Mouse (Mus musculus): ENCODE measurements around the gene Nmnat2. TPM values are rescaled to one million over a fixed set of nuclear protein-coding genes. Genes with fewer than 3 reads are reported as not detected.

Nmnat2 gene
- polyA plus RNA-seq, 1 experiment from 2014 or later, result 1.3 TPM

DNA sequence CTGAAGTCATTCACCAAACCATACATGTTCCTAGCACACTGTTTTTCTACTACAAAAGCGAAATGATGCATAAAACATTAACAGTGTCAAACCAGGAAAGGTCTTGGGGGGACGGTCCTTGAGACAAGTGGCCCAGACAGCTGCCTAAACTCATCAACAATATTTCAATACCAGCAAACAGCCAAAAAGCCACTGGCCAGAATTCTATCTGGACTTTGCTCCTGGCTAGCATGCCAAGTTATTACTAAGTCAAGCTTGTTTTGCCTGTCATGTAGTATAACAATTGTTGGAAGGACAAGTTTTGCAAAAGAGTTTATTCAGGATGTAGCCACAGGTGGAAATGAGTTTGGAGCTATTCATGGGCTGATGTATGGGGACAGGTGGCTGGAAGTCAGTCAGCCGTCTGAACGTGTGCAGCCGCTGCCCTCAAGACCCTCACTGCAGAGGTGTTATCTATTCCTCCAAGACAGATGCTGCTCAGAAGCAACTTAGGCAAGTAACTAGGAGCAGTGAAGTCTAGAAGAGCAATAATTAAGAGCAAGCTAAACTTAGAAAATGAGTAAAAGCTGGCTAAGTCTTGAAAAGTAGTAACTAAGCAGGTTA, 202.3 kb downstream of the Nmnat2 start:
- Histone ChIP-seq H3K9ac (ENCODE audit: low read length) (no peak overlapping the region), H3K4me3 (ENCODE audit: low read depth, low read length) (no peak overlapping the region), H3K4me1 (replicated peaks; ENCODE audit: control insufficient read depth, insufficient read depth) (0 out of 2 replicates have a peak, but pooled peaks cover 2% of the 10 kb centered on the region), H3K36me3 (ENCODE audit: control insufficient read depth, insufficient read depth, low read length) (no peaks in the 10 kb centered on the region), H3K27ac (replicated peaks) (no peak overlapping the region), H3K27me3 (ENCODE audit: control insufficient read depth, insufficient read depth, low read length) (no peaks in the 10 kb centered on the region), H3K4me2 (replicated peaks; ENCODE audit: low read depth) (no peak overlapping the region), H3K9me3 (ENCODE audit: control insufficient read depth, low read length) (no peaks in the 10 kb centered on the region)
- TF ChIP-seq CTCF (IDR thresholded peaks at IDR 0.05; ENCODE audit: low read depth), result no peak
- TF ChIP-seq EP300 (optimal IDR thresholded peaks at IDR 0.05), result no peak
- no peak for ATAC-seq (ENCODE audit: low FRiP score, low TSS enrichment)
- 59% methylated on average over 5 of the region's 5 CpGs for WGBS
- DNase-seq (ENCODE audit: low spot score), result no peak

DNA sequence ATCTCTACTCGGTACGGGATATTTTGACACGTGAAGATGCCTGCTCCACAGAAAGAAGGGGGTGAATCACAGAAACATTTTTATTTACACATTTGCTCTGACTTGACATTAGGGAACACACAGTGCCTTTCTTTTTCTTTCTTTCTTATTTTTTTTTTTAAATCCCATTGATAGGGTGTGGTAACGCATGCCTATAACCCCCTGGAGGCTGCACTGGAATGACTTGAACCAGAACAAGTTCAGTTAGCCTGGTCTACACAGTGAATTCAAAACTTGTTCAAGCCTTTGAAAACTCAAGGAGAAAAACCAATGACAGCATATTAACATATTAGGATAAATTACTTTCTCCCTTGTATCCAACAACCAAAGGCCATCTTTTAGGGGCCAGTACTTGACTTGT, 204.3 kb downstream of the Nmnat2 start:
- H3K4me3 ChIP-seq (ENCODE audit: low read depth, low read length), result no peak overlapping the region
- no peaks in the 10 kb centered on the region for H3K27me3 ChIP-seq (ENCODE audit: control insufficient read depth, insufficient read depth, low read length)
- no peaks in the 10 kb centered on the region for H3K36me3 ChIP-seq (ENCODE audit: control insufficient read depth, insufficient read depth, low read length)
- no peak for TF ChIP-seq EP300 (optimal IDR thresholded peaks at IDR 0.05)
- TF ChIP-seq CTCF (IDR thresholded peaks at IDR 0.05; ENCODE audit: low read depth), result no peak
- H3K27ac ChIP-seq (replicated peaks), result no peak overlapping the region
- no peak overlapping the region for H3K9ac ChIP-seq (ENCODE audit: low read length)
- H3K9me3 ChIP-seq (ENCODE audit: control insufficient read depth, low read length), result no peaks in the 10 kb centered on the region
- 79% methylated on average over 4 of the region's 4 CpGs for WGBS
- DNase-seq (ENCODE audit: low spot score), result no peak
- no peak for ATAC-seq (ENCODE audit: low FRiP score, low TSS enrichment)
- no peak overlapping the region for H3K4me2 ChIP-seq (replicated peaks; ENCODE audit: low read depth)
- no peaks in the 10 kb centered on the region for H3K4me1 ChIP-seq (replicated peaks; ENCODE audit: control insufficient read depth, insufficient read depth)

DNA sequence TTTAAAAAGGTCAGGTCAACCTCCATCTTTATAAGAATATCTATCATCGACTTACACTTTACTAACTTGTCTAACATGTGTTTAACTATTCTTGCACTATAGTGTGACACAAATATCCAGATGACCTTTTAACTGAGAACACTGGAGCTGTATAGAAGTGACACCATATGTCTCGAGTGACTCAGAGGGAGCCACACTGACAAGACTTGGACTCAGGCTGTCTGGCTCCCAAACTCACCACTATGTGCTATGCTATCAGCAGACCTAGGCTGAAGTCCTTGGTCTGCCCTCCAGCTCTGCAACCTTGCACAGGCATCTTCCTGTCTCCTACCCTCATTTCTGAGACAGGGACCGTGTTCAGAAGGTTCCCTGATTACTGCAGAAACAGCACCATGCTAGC, 209.0 kb downstream of the Nmnat2 start:
- TF ChIP-seq CTCF (IDR thresholded peaks at IDR 0.05; ENCODE audit: low read depth) (no peak), EP300 (optimal IDR thresholded peaks at IDR 0.05) (no peak)
- Histone ChIP-seq H3K9ac (ENCODE audit: low read length) (no peak overlapping the region), H3K36me3 (ENCODE audit: control insufficient read depth, insufficient read depth, low read length) (no peaks in the 10 kb centered on the region), H3K4me3 (ENCODE audit: low read depth, low read length) (no peak overlapping the region), H3K27me3 (ENCODE audit: control insufficient read depth, insufficient read depth, low read length) (no peaks in the 10 kb centered on the region), H3K27ac (replicated peaks) (no peak overlapping the region), H3K4me1 (replicated peaks; ENCODE audit: control insufficient read depth, insufficient read depth) (no peaks in the 10 kb centered on the region), H3K9me3 (ENCODE audit: control insufficient read depth, low read length) (no peaks in the 10 kb centered on the region), H3K4me2 (replicated peaks; ENCODE audit: low read depth) (no peak overlapping the region)
- WGBS, result 73% methylated on average over 3 of the region's 3 CpGs
- no peak for ATAC-seq (ENCODE audit: low FRiP score, low TSS enrichment)
- DNase-seq (ENCODE audit: low spot score), result no peak

DNA sequence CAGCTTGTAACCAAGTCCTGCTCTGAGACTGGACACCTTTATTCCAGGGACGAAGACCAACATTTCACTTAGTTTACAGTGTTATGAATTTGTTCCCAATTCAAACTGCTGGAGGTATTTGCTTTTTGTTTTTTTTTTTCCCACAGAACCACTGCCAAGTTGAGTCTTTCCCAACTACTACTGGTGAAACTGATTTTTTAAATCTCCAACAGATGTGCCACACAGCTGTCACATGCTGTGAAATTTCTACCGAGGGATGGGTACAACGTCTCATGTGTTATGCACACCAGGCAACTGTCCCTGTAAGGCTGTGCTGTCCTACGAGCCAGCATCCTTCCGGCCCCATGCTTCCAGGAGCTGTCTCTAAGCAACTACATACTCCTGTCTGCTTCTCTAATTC, 213.5 kb downstream of the Nmnat2 start:
- Histone ChIP-seq H3K4me1 (replicated peaks; ENCODE audit: control insufficient read depth, insufficient read depth) (peaks cover 3% of the 10 kb centered on the region; the same call in 1 of the 2 replicates), H3K36me3 (ENCODE audit: control insufficient read depth, insufficient read depth, low read length) (no peaks in the 10 kb centered on the region), H3K9me3 (ENCODE audit: control insufficient read depth, low read length) (no peaks in the 10 kb centered on the region), H3K9ac (ENCODE audit: low read length) (no peak overlapping the region), H3K27ac (replicated peaks) (no peak overlapping the region), H3K27me3 (ENCODE audit: control insufficient read depth, insufficient read depth, low read length) (no peaks in the 10 kb centered on the region), H3K4me3 (ENCODE audit: low read depth, low read length) (no peak overlapping the region), H3K4me2 (replicated peaks; ENCODE audit: low read depth) (no peak overlapping the region)
- no peak for TF ChIP-seq CTCF (IDR thresholded peaks at IDR 0.05; ENCODE audit: low read depth)
- no peak for TF ChIP-seq EP300 (optimal IDR thresholded peaks at IDR 0.05)
- DNase-seq (ENCODE audit: low spot score) (no peak), ATAC-seq (ENCODE audit: low FRiP score, low TSS enrichment) (no peak)
- 70% methylated on average over 5 of the region's 5 CpGs for WGBS

Other genes with a start within 250 kb of the Nmnat2 start
- gene Apobec4, start 204.4 kb upstream of the Nmnat2 start, polyA plus RNA-seq (2015; fragmentation: Nextera tagmentation; extraction: Ambion mirVana), result not detected in 2 replicates
- gene Rgl1, start 188.6 kb upstream of the Nmnat2 start, polyA plus RNA-seq (2015; fragmentation: Nextera tagmentation; extraction: Ambion mirVana), result 21.0 and 23.0 TPM in 2 replicates
- 350 and 355 TPM in 2 replicates for gene Arpc5, start 188.5 kb upstream of the Nmnat2 start, polyA plus RNA-seq (2015; fragmentation: Nextera tagmentation; extraction: Ambion mirVana)
- 2.5 and 2.6 TPM in 2 replicates for gene Ncf2, start 154.8 kb upstream of the Nmnat2 start, polyA plus RNA-seq (2015; fragmentation: Nextera tagmentation; extraction: Ambion mirVana)
- 10.3 and 10.7 TPM in 2 replicates for gene Smg7, start 52.3 kb upstream of the Nmnat2 start, polyA plus RNA-seq (2015; fragmentation: Nextera tagmentation; extraction: Ambion mirVana)
- 17.6 and 18.2 TPM in 2 replicates for gene Lamc2, start 231.5 kb downstream of the Nmnat2 start, polyA plus RNA-seq (2015; fragmentation: Nextera tagmentation; extraction: Ambion mirVana)

All from stomach, postnatal 0 days (tissue).